Mouse (Mus musculus): Measurements from ENCODE around the gene Ddx23.

Gene Ddx23

DNA sequence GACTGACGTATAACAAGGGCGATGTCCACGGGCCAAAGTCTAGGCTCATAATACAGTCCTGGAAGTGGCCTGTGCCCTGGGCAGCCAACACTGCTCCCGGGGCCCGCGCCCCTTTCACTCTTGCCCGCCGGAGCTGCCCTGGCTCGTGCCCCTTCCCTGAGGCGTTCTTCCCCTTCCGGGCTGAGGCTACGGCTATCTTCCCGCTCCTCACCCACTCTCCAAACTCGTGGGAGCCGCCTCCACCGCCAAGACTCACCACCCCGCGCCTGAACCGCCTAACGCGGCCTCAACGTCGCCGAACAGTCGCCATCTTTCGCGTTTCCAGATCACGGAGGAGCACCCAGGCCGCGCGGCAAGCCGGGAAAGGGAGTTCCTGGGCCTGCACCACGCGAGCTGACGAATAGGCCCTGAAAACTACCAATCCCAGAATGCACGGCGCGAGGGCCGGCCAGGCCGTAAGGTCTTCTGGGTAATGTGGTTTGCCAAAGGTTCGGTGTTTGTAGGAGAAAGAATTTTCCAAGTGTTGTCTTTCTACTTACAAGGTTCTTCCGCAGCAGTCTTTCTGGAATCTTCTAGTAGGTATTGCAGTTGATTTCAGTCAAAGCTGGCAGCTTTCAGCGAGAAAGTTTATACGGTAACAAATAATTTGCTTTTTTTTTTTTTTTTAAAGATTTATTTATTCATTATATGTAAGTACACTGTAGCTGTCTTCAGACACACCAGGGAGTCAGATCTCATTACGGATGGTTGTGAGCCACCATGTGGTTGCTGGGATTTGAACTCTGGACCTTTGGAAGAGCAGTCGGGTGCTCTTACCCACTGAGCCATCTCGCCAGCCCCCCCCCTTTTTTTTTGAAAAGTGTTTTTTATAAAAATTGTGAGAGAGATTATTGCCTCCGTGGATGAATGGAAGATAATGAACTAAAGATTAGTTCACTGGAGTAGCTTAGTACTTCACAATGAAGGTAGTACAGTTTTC lies at the start of gene Ddx23:
Gene Ddx23 (minus strand): TSS at position 328 of the 979 bp plus-strand sequence.
- peak; percentile 93 for DNase-seq (ENCODE audit: low spot score)

DNA sequence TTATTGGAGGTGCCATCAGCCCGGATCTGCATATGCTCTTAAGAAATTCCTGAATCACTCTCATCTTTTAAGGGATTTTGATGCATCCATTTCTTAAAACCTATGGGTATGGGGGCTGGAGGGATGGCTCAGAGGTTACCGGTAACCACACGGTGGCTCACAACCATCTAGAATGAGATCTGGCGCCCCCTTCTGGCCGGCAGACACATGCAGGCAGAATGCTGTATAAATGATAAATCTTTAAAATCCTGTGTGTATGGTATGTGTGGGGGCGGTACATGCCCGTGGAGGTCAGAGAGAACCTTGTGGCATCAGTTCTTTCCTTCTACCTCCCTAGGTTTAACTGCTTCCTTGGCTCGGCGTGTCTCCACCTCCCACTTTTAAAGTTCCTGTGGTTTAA lies 47.7 kb upstream of the Ddx23 start:
- peak; percentile 67 for DNase-seq (ENCODE audit: low spot score)

DNA sequence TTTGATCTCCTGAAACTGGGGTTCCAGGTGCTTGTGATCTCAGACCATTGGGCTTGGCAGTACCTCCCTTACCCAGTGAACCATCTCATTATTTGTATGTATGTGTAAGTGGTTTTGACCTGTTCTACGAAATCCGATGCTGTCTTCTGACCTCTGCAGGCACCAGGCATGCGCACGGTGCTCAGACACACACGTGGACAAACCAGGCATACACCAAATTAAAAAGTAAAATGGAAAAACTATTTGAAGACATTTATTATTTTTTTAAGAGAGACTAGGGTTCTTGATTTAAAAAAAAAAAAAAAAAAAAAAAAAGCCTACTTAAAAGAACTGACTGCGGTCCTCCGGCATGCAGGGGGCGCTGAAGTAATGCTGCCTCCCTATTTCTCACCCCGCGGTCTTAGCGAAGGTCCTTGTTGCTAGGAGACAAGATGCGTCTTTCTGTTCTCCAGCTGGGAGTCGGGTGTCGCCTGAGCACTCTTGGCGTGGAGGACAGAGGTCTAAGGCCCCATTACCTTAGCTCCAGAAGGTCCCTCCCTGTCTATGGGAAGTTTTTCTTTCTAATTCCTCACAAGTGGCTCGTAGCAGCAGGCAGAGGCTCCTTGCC lies 45.2 kb upstream of the Ddx23 start, which contains the start of gene Ccdc65:
Gene Ccdc65 (plus strand): TSS at position 442 of the 607 bp plus-strand sequence.
- peak; percentile 82 for DNase-seq (ENCODE audit: low spot score)

DNA sequence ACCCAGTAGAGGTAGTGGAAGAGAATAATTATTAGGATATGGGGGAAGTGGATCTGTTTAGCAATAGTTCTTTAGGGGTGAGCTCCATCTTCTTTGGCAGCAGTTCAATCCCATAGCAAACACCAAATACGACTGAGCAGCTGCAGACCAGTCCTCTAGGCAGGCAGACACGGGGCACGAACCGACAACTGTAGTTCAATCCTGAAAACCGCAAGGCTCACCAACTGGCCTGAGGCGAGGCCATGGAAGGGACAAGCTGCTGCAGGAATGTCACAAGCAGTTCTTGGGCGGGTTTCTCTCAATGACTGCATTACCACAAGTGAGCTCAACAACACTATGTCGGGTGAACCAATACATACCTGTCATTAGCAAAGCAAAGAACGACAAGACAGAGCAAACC lies 41.6 kb upstream of the Ddx23 start:
- no peak for DNase-seq (ENCODE audit: low spot score)

DNA sequence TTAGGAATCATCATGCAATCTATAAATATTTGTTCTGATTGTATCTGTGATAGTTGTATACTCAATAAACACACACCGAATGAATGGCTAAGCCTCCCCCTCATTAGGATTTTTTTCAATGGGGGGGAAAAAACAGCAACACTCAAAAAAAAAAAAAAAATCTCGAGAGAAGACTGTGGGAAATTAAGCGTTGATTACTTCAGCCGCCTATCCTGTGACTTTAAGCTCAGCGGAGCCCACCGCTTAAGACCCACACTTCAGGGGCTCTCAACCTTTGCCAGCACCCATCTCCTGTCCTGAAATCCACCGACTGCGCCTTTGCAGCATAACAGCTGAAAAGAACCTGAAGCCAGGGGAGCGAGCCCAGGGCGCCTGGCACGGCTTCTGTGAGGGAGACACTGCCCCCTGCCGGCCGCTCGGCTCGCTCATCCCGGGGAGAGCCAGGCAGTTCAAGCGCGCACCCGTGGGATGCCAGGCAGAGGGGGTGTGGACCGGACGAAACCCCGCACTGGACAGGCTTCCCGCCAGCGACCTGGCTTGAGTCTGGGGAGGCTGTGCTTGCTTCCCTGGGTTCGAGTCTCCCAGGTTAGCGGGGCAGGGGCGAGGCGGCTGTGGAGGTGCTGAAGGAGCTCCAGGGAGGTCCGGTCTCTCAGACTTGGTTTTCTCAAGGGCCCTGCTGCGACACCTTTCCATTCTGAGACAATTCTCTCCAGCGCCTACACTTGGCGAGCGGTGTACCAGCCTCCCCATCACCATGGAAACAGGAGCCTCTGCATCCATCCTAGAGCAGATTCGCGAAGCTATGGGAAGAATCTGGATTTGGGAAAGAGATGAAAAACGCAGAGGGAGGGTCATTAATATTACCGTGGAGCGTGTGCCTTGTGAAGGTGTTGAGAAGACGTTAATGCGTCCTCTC lies 36.8 kb upstream of the Ddx23 start:
- DNase-seq (ENCODE audit: low spot score): peak; percentile 85

DNA sequence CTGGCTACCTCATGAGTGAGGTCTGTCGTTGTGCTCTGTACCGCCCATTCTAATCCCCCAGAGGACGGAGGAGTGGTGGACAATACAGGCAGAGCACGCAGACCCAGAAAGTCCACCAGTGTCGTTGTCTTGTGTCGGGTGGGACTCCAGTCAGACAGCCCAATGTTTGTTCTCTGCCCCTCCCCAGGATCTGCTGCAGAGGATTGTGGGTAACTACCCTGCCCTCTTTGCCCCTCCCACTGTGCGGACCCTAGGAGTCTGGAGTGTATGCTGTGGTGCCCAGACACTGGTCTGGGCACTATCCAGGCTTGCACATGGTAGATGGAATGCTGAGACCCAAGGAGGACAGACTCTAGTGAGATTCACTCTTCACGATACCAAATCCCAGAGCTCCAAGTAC lies 33.5 kb upstream of the Ddx23 start:
- DNase-seq (ENCODE audit: low spot score): no peak

DNA sequence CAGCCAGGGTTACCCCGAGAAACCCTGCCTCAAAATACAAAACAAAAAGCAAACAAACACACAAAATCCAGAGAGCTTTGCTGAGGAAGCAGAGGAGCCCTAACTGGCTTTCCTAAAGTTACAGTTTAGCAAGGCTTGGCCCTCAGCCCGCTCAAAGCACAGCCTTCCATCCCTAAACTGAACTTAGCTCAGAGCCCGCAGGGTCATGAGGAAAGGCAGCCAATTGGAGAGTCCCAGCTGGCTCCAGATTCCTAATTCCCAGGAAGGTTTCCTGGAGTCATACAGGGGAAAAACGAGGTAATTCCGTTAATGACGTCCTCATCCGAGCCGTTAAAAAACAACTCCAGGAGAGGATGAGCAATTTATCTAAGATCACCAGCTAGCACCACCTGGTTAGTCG lies 33.0 kb upstream of the Ddx23 start:
- no peak for DNase-seq (ENCODE audit: low spot score)

DNA sequence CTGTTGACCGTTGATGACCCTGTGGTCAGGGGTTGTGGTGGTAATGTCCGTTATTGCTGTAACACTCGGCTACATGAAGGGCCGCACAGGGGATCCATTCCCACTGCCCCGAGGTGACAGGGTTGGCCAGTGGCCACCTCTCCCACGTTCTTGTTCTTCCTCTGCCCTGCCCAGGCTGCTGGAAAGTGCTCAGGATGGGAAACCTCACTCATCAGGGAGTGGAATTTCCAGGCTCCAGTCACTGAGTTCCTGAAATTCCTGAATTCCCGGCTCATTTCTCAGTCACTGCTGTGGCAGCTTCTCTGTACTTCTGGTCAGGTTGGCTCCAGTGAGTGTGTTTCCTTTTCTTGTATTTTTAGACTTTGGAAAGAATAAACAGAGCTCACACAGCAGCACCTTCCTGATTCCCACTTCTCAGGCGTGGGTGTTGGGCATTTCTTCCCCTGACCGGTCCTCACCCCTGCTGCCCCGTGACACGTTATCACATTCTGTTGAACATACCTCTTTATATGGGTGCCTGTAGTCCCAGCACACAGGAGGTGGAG lies 29.5 kb upstream of the Ddx23 start:
- no peak for DNase-seq (ENCODE audit: low spot score)

DNA sequence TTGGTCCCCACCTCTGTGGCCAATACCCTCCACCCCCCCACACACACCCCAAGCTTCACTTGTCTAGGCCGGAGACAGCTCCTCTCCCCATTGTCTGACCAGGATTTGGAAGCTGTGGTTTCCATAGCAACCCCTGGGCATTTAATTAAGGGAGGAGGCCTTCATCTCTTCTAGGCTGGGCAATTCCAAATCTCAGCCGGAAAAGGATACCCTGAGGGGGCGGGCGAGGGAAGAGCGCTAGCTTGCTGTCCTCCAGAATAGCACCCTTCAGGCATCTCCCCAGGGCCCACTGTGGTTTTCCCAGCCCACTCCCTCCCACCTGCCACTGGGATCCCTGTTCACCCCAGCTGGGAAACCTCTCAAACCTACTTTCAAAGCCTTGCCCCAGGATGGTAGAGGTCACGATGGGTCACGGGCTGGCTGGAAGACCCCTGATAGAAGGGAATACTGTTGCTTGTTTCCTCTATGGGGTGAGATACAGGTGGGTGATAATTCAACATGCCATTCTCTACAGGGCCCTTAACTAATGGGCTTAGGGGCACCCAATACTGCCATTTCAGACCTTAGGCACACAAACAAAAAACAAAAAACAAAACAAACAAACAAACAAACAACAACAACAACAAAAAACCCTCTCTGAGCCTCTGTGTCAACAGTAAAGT lies 28.9 kb upstream of the Ddx23 start:
- no peak for DNase-seq (ENCODE audit: low spot score)

DNA sequence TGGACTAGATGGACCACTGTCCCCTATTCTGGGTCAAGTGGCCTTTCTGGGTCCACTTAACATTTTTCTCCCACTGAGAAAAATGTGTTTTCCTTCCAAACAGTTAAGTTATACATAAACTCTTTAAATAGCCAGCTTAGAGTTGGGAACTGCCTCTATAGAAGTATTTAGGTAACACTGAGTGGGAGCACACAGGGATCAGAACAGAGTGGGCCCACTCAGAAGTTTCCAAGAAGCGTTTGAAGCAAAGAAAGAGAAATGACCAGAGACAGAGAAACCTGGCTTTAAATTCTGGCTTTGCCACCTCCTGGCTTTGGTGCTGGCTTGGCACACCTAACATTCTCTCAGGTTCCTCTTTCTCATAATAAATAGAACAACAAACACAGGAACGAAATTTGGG lies 27.0 kb upstream of the Ddx23 start:
- DNase-seq (ENCODE audit: low spot score): no peak

DNA sequence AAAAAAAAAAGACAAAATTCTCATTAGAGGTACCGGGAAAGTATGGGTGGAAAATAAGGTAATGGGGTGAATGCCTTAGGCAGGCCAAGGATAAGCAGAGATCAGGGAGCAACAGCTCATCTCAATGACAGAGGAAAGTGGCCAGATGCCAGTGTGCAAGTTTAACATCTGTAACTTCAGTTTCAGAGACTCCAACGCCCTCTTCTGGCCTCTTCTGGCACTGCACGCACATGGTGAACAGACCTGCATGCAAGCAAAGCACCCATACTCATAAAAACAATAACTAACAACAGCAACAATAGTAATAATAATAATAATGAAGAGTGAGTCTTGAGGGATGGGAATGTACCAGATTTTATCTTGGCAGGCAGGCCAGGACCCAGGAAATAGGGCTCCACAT lies 23.2 kb upstream of the Ddx23 start:
- DNase-seq (ENCODE audit: low spot score): no peak

DNA sequence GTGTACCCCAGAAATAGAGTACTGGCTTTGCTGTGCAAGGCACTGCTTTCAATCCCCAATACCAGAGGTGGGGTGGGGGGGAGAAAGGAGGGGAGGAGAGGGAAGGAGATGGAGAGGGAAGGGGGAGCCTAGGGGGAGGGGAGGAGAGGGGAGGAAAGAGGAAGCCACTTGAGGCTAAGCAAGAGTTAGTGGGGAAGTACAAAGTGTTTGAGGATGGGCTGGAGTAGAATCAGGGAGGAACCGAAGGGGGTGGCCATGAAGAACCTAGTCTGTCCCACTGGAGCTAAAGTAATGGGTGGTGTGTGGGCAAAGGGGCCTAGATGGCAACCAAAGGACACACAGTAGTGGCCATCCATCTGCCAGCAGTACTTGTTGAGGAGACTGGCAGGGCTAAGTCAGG lies 21.1 kb upstream of the Ddx23 start:
- no peak for DNase-seq (ENCODE audit: low spot score)

DNA sequence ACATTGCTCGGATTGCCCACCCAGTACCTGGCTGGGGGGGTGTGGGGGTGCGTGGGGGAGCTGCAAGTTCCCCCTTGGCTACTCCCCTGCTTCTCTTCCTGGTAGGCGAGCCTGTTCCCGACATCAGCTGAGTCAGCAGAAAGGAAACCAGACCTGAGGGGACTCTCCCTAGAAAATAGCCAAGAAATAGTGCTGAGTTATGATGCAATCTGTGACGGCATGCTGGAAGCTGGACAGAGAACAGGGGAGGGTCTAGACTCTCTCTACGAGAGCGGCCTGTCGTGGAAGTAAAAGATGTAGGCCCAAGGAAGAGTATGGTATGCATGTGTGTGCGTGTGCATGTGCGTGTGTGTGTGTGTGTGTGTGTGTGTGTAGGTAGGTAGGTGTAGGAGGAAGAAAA lies 20.5 kb upstream of the Ddx23 start:
- no peak for DNase-seq (ENCODE audit: low spot score)

DNA sequence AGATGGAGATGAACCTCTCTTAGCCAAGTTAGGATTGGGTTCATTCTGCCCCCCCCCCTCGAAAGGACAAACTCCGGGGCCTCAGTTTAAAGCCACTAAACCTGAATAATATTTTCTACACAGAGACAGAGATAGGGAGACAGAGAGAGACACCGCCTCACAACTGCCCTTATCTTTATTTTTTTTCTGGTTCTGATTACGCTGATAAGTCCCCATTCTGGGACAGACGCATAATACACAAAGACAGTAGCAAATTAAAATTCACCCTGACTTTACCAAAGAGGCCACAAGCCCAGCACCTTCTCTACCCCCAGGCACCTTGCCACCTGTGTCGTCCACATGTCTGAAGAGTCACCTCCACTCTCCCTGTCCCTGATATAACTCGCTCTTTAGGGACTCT lies 18.9 kb upstream of the Ddx23 start:
- no peak for DNase-seq (ENCODE audit: low spot score)

DNA sequence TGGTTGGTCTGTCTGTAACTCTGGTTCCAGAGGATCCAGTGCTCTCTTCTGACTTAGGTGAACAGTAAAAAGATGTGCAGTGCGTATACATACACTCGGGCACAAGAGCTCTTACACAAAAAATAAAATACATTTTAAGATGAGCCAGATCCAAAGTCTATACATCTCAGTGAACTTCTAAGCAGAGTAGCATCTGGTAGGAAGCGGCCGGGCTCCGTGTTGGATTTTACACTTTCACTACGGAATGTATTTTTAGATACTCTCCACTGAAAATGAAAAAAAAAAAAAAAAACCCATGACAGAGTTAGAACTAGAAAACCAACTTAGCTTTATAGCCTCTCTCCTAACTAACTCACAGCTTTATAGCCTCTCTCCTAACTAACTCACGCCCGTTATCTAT lies 18.0 kb upstream of the Ddx23 start:
- DNase-seq (ENCODE audit: low spot score): no peak

DNA sequence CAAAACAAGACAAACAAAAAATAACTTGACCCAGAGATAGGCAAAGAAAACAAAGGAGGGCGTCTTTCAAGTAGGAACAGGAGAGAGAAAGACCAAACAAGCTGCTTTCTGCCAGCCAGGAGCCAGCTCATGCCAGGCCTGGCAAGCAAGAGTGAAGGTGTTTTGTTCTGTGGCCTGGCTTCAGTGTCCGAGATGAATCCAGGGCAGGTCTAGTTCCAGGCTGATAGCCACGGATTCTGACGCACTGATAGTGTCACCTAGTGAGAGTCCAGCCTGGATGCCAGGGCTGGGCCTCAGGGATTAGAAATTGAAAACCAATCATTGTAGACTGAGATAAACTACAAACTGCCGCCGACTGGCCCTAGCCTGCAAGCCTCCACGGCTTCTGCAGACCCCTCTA lies 15.3 kb upstream of the Ddx23 start:
- no peak for DNase-seq (ENCODE audit: low spot score)

DNA sequence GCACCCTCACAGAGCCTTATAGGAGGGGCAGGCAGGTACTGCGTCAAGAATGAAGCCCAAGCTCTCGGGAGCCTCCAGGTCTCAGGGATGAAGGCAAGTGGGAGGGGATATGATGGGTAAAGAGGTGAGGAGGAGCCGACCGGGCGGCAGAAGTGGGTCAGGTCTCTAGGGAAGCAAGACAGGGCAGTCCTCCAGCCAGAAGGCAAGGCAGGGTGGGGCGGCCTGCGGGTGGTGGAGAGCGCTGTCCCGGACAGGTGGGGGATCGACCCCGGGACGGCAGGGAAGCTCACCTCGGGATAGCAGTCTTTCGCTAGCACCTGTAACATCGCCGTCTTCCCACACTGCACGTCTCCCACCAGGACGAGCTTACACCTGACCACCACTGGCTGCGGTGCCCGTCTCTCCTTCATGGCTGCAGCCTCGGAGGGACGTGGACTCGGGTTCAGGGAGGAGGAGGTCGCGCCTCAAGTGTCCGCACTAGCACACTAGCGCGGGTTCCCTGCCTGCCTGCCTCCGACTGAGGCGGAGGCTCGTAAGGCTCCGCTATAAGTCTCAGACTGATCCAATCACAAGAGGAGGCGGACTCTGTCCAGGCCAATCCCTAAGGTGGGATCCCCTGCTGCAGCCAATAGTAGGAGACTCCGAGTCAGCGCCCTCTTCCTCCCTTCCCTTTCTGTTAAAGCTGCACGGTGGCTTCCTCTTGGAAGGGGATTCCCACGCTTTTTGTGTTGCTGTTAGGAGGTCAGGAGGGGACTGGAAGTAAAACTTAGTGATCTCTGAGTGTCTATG lies 14.4 kb upstream of the Ddx23 start, which contains the start of gene Rnd1:
Gene Rnd1 (minus strand): TSS at position 522 of the 789 bp plus-strand sequence.
- peak; percentile 71 for DNase-seq (ENCODE audit: low spot score)

DNA sequence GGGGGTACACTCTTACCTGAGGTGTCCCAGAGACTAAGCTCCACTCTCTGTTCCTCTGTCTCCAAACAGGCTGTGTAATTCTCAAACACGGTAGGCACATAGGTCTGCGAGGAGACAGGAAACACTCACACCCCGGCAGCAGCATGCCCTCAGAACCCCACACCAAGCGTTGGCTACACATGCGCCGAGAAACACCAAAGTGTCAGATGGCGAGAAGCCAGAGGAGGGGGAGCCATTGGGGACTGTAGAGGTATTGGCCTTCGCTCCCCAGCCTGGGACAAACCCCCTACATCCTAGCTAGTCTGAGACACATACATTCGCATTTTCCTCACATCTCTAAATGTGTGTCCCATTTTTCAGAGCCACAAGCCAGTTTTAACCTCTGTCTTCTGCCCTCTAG lies 13.8 kb upstream of the Ddx23 start:
- no peak for DNase-seq (ENCODE audit: low spot score)

DNA sequence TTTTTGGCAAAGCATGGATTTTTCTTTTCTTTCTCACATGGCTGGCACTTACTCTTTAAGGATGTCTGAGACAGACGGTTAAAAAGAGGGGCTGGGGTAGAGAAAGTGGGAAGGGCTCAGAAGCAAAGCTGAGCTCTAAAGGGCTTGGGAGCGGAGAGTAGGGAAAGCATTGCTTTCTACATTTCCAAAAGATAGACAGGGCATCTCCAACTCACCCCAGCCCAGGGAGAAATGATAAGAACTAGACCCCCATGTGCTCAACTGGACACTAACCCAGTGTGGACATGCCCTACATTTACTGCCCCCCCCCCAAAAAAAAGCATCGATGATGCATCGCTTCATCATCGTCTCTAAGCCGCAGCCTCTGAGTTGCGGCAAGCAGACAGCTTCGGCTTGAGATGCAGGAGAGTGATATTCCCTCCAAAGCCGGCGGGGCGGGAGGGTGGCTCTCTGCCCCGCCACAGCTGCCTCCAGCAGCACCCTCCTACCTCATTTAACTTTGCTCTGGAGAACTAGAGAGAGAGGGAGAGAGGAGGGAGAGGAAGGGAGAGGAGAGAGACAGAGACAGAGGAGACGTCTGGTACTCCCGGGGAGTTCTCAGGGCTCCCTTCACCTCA lies 13.0 kb upstream of the Ddx23 start:
- no peak for DNase-seq (ENCODE audit: low spot score)

DNA sequence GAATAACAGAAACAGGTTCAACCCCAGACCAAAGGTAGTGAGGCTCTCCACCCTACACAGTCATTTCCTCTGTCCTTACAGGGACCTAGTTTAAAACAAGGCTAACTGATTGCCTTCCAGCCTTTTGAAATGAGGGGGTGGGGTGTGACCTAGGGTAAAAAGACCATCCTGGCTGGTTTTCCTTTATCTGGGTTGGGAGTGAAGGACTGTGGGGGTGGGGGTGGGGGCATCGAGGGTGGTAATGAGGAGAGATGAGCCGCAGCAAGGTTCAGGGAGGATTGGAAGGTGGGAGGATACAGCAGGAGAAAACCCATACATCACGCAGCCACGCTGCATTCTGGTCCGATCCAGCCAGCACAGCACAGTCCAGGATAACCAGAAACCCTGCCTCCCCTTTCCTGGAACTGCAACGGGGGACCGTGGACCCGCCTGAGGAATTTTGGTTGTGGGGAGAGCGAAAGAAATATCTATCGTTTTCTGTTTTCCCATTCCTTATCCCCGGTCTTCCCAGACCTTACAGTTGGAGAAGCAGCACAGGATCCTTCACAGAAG lies 12.4 kb upstream of the Ddx23 start:
- DNase-seq (ENCODE audit: low spot score): no peak

Data from ovary, postnatal 36 days (tissue).